Mouse (Mus musculus): ENCODE data around the gene Grxcr1.
A peak's percentile ranks its signal among the peaks of the same experiment; 100 is the strongest.

Grxcr1 gene

GRCm38 (mm10) chr5:68031744-68032143 is at the start of gene Grxcr1:
Grxcr1 (plus strand) TSS chr5:68031835.
- no peak for DNase-seq

- no peak for DNase-seq
These were observed 49.6 kb upstream of the Grxcr1 start for GRCm38 (mm10) chr5:67981946-67982526.

GRCm38 (mm10) chr5:67990426-67990825 is 41.2 kb upstream of the Grxcr1 start:
- no peak for DNase-seq

GRCm38 (mm10) chr5:68002611-68003010 is 29.0 kb upstream of the Grxcr1 start:
- no peak for DNase-seq

GRCm38 (mm10) chr5:68003904-68004303 is 27.7 kb upstream of the Grxcr1 start:
- DNase-seq = no peak

- DNase-seq = no peak
These were observed 27.2 kb upstream of the Grxcr1 start for GRCm38 (mm10) chr5:68004419-68004818.

- no peak for DNase-seq
These were observed 24.6 kb upstream of the Grxcr1 start for GRCm38 (mm10) chr5:68007074-68007473.

GRCm38 (mm10) chr5:68011569-68011968 is 20.1 kb upstream of the Grxcr1 start:
- no peak for DNase-seq

GRCm38 (mm10) chr5:68012618-68013017 is 19.0 kb upstream of the Grxcr1 start:
- peak; percentile 89 for DNase-seq

GRCm38 (mm10) chr5:68020870-68021269 is 10.8 kb upstream of the Grxcr1 start:
- DNase-seq = no peak

- no peak for DNase-seq
These were observed 4.8 kb upstream of the Grxcr1 start for GRCm38 (mm10) chr5:68026658-68027422.

- DNase-seq = no peak
These were observed 4.2 kb upstream of the Grxcr1 start for GRCm38 (mm10) chr5:68027474-68027873.

- no peak for DNase-seq
These were observed 1.7 kb downstream of the Grxcr1 start for GRCm38 (mm10) chr5:68033345-68033744.

- no peak for DNase-seq
These were observed 7.4 kb downstream of the Grxcr1 start for GRCm38 (mm10) chr5:68039077-68039476.

- no peak for DNase-seq
These were observed 11.7 kb downstream of the Grxcr1 start for GRCm38 (mm10) chr5:68043339-68043738.

- DNase-seq = no peak
These were observed 17.1 kb downstream of the Grxcr1 start for GRCm38 (mm10) chr5:68048783-68049182.

GRCm38 (mm10) chr5:68049536-68049935 is 17.9 kb downstream of the Grxcr1 start:
- no peak for DNase-seq

GRCm38 (mm10) chr5:68051101-68051500 is 19.5 kb downstream of the Grxcr1 start:
- DNase-seq = no peak

GRCm38 (mm10) chr5:68057574-68057973 is 25.9 kb downstream of the Grxcr1 start:
- DNase-seq = no peak

GRCm38 (mm10) chr5:68068694-68069093 is 37.1 kb downstream of the Grxcr1 start:
- DNase-seq = no peak

GRCm38 (mm10) chr5:68070308-68070707 is 38.7 kb downstream of the Grxcr1 start:
- no peak for DNase-seq

GRCm38 (mm10) chr5:68071857-68072256 is 40.2 kb downstream of the Grxcr1 start:
- DNase-seq = no peak

GRCm38 (mm10) chr5:68086535-68087098 is 55.0 kb downstream of the Grxcr1 start:
- DNase-seq = no peak

- DNase-seq = no peak
These were observed 55.5 kb downstream of the Grxcr1 start for GRCm38 (mm10) chr5:68087174-68087573.
